Mouse (Mus musculus): ENCODE results near the gene Ninj1. TPM values are rescaled to one million over a fixed set of nuclear protein-coding genes. Genes with fewer than 3 reads are reported as not detected.

Gene Ninj1
- total RNA-seq, 2 experiments from 2014 or later, result 51.3 to 53.5 TPM

DNA sequence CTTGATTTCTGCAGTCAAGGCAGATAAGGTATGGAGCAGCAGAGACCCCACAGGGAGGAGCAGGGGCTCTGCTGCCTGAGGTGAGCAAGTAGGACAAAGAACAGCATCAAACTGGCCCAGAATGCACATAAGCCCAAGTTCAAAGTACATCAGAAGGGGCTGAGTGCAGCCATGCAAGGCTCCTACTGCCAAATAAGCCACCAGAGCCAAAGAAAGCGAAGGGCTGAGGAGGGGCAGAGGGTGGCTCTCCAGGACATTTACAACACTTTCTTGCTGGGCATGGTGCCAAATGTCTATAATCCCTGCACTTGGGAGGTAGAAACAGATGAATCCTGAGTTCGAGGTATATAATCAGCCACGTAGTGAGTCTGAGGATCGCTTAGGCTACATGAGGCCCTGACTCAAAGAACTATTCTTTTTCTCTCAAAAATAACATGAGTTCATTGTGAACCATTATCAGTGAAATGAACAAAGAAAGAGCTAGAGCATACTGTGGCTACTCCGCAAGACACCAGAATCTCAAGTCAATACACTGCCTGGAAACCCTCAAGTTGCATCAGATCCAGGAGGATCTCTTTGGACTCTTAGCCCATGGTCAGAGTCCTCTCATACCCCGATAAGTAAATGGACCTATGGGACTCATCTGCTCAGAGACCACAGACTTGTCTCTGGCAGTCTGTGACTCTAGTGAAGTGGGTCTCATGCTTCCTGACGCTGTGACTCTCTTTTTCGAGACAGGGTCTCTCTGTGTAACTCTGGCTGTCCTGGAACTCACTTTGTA, 46.7 kb downstream of the Ninj1 start:
- no peak for DNase-seq

DNA sequence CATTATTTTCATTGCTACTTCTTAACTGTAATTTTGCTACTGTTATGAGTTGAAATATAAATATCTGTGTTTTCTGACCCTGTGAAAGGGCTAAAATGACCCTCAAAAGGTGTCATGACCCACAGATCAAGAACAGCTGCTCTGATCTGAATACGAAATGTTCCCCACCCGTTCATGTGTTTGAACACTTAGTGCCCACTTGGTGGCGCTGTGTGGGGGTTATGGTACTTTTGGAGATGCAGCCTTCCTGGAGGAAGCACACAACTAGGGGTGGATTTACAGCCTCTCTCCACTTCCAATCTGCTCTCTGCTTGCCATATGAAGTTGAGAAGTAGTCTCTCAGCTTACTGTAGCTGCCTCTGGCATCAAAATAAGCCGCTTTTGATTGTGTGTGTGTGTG, 47.4 kb downstream of the Ninj1 start:
- DNase-seq, result no peak

DNA sequence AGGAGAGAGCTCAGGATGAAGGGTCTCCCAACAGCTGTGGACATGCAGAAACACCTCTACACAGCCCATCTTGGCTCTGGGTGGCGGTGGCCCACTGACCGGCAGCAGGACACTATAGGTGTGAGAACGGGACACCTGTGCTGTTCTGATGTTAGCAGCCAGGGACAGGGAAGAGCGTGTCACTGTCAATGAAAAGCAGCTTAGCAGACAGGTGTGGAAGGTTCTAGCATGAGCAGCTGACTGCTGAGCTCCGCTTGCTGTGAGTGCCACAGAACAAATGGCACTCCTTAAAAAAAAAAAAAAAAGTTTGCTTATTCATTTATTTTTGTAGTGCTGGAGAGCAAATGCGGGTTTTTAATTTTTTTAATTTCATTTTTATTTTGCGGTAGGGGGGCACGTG, 50.3 kb downstream of the Ninj1 start:
- no peak for DNase-seq

DNA sequence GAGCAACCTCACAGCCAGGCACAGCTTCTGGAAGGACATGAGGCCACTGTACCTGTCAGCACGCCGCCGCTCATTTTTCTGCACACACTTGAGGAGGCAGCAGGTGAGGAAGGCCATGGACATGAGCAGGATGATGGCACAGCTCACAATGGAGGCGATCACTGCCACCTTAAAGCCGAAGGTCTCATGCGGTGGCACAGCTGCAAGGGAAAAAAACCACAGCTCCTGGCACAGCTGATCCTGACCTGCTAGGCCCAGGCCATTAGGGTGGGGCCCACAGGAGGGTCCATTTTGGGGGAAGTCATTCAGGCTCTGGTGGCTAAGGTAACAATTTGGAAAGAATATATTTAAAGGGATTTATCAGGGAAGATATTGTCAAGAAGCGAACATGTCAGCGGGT, 51.5 kb downstream of the Ninj1 start:
- no peak for DNase-seq

DNA sequence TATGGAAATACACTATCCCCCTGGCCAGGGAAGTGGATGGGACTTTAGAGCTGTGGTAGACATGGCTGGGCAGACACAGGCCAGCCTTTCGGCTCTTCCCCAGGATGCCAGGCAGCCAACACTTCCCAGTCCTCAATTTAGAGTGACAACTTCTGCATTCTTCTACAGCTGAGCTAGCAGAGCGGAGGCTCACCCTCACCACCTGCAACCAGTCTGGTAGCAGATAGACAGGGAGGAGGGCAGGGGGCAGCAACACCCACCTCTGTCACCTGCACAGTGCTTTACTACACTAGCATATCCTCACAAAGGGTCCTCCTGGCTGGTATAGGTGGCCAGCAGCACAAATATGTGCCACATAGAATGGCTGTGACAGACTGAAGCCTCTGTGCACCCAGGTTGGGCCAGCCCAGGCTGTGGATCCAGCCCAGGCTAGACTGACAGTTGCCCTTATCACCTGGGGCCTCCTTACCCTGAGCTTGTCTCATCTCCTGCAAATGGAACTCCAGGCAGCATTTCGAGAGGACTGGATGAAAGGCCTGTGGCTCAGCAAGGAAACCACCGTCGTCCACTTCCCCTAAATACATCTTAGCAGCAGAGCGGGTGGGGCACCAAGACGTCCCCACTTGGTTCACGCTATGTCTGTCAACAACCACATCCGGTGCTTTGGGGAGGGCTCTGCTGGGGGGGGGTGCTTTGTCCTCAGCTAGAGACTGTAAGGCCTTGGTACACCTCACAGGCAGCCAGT, 55.2 kb downstream of the Ninj1 start:
- no peak for DNase-seq

DNA sequence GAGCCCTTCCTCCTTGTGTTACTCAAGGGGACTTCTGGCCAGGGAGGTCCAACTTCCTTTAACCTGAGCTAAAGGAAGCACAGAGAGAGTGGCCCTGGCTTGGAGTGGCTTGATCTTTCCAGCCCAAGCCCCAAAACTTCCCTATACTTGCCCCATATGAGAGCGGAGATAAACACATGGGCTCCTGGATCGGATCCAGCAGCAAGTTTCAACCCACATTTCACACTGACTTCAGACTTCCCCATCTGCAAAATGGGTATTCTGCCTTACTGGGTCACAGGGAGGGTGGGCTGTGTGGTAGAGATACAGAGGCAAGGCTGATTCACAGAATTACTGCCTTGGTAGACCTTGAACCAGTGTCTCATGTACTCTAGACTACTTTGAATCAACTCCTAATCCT, 56.2 kb downstream of the Ninj1 start:
- no peak for DNase-seq

DNA sequence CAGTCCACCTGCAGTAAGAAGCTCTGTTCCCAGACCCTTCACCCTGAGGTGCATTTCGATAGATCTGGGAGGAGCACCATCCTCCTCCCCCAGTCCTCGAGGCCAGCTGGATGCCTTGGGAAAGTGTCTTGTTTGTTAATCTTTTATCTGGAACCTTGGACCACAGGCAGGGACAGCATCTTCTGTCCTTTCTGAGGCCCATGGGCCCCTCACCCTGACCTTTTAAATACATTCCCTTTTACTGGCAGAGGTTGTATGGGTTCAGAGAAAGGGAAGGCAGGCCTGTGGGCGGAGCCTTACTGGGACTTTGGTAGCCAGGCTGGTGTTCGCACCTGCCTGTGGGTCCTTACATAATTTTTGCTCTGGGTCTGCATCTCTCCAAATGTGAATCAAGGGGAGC, 58.0 kb downstream of the Ninj1 start:
- no peak for DNase-seq

Other genes with a start within 250 kb of the Ninj1 start
- 100 to 1,000 TPM; 112 to 118 TPM for gene Fam120a, start 219.5 kb upstream of the Ninj1 start, total RNA-seq (2021)
- gene Wnk2, start 39.5 kb upstream of the Ninj1 start, total RNA-seq (2021), result 10 to 100 TPM; 22.3 to 25.0 TPM
- gene Card19, start 28.6 kb downstream of the Ninj1 start, total RNA-seq (2021), result 100 to 1,000 TPM; 103 to 108 TPM
- gene Susd3, start 61.2 kb downstream of the Ninj1 start, total RNA-seq (2021), result under 1 TPM; 0.43 to 0.68 TPM
- gene Fgd3, start 132.8 kb downstream of the Ninj1 start, total RNA-seq (2021), result under 1 TPM; 0.27 to 0.55 TPM
- gene Bicd2, start 154.1 kb downstream of the Ninj1 start, total RNA-seq (2021), result 10 to 100 TPM; 80.9 to 84.3 TPM
- gene Ippk, start 233.8 kb downstream of the Ninj1 start, total RNA-seq (2021), result 1 to 10 TPM; 9.5 to 9.9 TPM